Mouse (Mus musculus) heart, embryonic 11.5 days (tissue): ENCODE results near the gene Gm10147. TPM values are rescaled to one million over a fixed set of nuclear protein-coding genes. Genes with fewer than 3 reads are reported as not detected.
"Not testable (repeated sequence)": the region's sequence is repeated elsewhere in the genome, so short reads cannot be mapped to it uniquely, and the experiment has no call there.

Experiments
- ATAC-seq: fragments of 200-750 bp; cut with Nextera tagmentation; replicated peaks from 2 replicates; pipeline ENCODE4 v1.8.0; 2017; ENCODE audit warnings: moderate library complexity; ENCODE audit not compliant: insufficient number of reproducible peaks, low FRiP score, low TSS enrichment
- H3K27ac ChIP-seq: fragments of 300-500 bp; sonication (generic); 2 replicates; pipeline ENCODE4 v1.5.1; 2014; ENCODE audit warnings: mild to moderate bottlenecking, low read depth, low read length
- H3K27me3 ChIP-seq: fragments of 300-500 bp; sonication (generic); 2 replicates; pipeline ENCODE4 v1.6.1; 2014; ENCODE audit warnings: mild to moderate bottlenecking, low read length, mixed read lengths; ENCODE audit not compliant: control insufficient read depth, insufficient read depth
- H3K36me3 ChIP-seq: fragments of 300-500 bp; sonication (generic); 2 replicates; pipeline ENCODE4 v1.6.1; 2014; ENCODE audit warnings: mild to moderate bottlenecking, low read length, moderate library complexity, mixed read lengths; ENCODE audit not compliant: control insufficient read depth, insufficient read depth
- H3K4me1 ChIP-seq: fragments of 300-500 bp; sonication (generic); 2 replicates; pipeline ENCODE4 v1.6.1; 2014; ENCODE audit warnings: low read length; ENCODE audit not compliant: control insufficient read depth, insufficient read depth
- H3K4me2 ChIP-seq: fragments of 300-500 bp; sonication (generic); 2 replicates; pipeline ENCODE4 v1.6.1; 2014; ENCODE audit warnings: mild to moderate bottlenecking, moderate library complexity
- H3K4me3 ChIP-seq: fragments of 300-500 bp; sonication (generic); 2 replicates; pipeline ENCODE4 v1.5.1; 2014; ENCODE audit warnings: low read depth, low read length
- H3K9ac ChIP-seq: fragments of 300-500 bp; sonication (generic); 2 replicates; pipeline ENCODE4 v1.6.1; 2014; ENCODE audit warnings: mild to moderate bottlenecking, low read depth, low read length, moderate library complexity
- H3K9me3 ChIP-seq: fragments of 300-500 bp; sonication (generic); replicated peaks from 2 replicates; pipeline ENCODE4 v1.6.1; 2016; ENCODE audit warnings: low read length; ENCODE audit not compliant: control insufficient read depth
- WGBS: fragments of 180-500 bp; shearing (Covaris S2); extraction: QIAGEN DNeasy Blood & Tissue Kit; methylation state at CpG from one replicate; pipeline ENCODE4 v1.1.7; 2014; ENCODE audit not compliant: insufficient replicate concordance; 5-methylcytosine and 5-hydroxymethylcytosine counted together
- microRNA-seq: library from miRNA; unstranded; fragments of <30 nt; microRNA quantifications from one replicate; pipeline ENCODE4, GENCODE M21; 2016; ENCODE audit warnings: borderline number of aligned reads
- polyA plus RNA-seq: library from polyadenylated mRNA; unstranded; fragments of >200 nt; fragmentation: Nextera tagmentation; extraction: Ambion mirVana; gene quantifications from 2 replicates; pipeline ENCODE4 v1.2.1, GENCODE M21; 2014

The Gm10147 gene
- polyA plus RNA-seq: not detected in 2 replicates

- not testable (repeated sequence) for H3K4me2 ChIP-seq, H3K9ac ChIP-seq, H3K36me3 ChIP-seq, H3K27ac ChIP-seq, H3K9me3 ChIP-seq, H3K27me3 ChIP-seq, H3K4me1 ChIP-seq, H3K4me3 ChIP-seq, ATAC-seq
- no CpG with 5 or more reads among the region's 7 CpGs for WGBS
Measured at GRCm38 (mm10) chrX:28607742-28608141, at the start of gene Gm10147. Gm10147 (minus strand) TSS chrX:28607842.

Small RNA genes lying within 50 kb of the gene (microRNA-seq; reads per million reads assigned to microRNA genes)
- not detected for gene Gm44499
